Mouse (Mus musculus) forebrain, postnatal 0 days (tissue): Measurements from ENCODE around the gene Ralgps2. TPM values are rescaled to one million over a fixed set of nuclear protein-coding genes. Genes with fewer than 3 reads are reported as not detected.

Source experiments
- ATAC-seq: fragments of 200-750 bp; cut with Nextera tagmentation; 2 replicates; pipeline ENCODE4 v1.8.0; 2017; ENCODE audit warnings: mild to moderate bottlenecking, moderate library complexity
- DNase-seq: peaks from one replicate; pipeline ENCODE4 v3.0.0-alpha.2; 2015
- H3K27ac ChIP-seq: fragments of 300-500 bp; sonication (generic); 2 replicates; pipeline ENCODE4 v1.5.1; 2014; ENCODE audit warnings: low read depth, mild to moderate bottlenecking, antibody characterized with exemption, low read length, moderate library complexity, mixed read lengths
- H3K27me3 ChIP-seq: fragments of 300-500 bp; sonication (generic); 2 replicates; pipeline ENCODE4 v1.6.1; 2014; ENCODE audit warnings: mild to moderate bottlenecking, low read length, mixed read lengths; ENCODE audit not compliant: insufficient read depth
- H3K36me3 ChIP-seq: fragments of 300-500 bp; sonication (generic); 2 replicates; pipeline ENCODE4 v1.6.1; 2014; ENCODE audit warnings: mild to moderate bottlenecking, moderate library complexity; ENCODE audit not compliant: insufficient read depth
- H3K4me1 ChIP-seq: fragments of 300-500 bp; sonication (generic); 2 replicates; pipeline ENCODE4 v1.6.1; 2014; ENCODE audit warnings: antibody characterized with exemption; ENCODE audit not compliant: insufficient read depth
- H3K4me2 ChIP-seq: fragments of 300-500 bp; sonication (generic); 2 replicates; pipeline ENCODE4 v1.6.1; 2014; ENCODE audit warnings: low read depth, mild to moderate bottlenecking, moderate library complexity
- H3K4me3 ChIP-seq: fragments of 300-500 bp; sonication (generic); 2 replicates; pipeline ENCODE4 v1.5.1; 2014; ENCODE audit warnings: low read depth, low read length, mixed read lengths
- H3K9ac ChIP-seq: fragments of 300-500 bp; sonication (generic); 2 replicates; pipeline ENCODE4 v1.6.1; 2014; ENCODE audit warnings: mild to moderate bottlenecking
- H3K9me3 ChIP-seq: fragments of 300-500 bp; sonication (generic); 2 replicates; pipeline ENCODE4 v1.6.1; 2016; ENCODE audit warnings: low read length
- CTCF ChIP-seq: sonication (generic); IDR thresholded peaks from 2 replicates; pipeline ENCODE4 v1.5.1; 2016; ENCODE audit warnings: antibody characterized with exemption, control low read depth, low read depth
- WGBS: fragments of 180-500 bp; shearing (Covaris S2); extraction: QIAGEN DNeasy Blood & Tissue Kit; methylation state at CpG from one replicate; pipeline ENCODE4 v1.1.7; 2014; 5-methylcytosine and 5-hydroxymethylcytosine counted together
- polyA plus RNA-seq: library from polyadenylated mRNA; unstranded; fragments of >200 nt; fragmentation: Nextera tagmentation; extraction: Ambion mirVana; gene quantifications from 2 replicates; pipeline ENCODE4 v1.2.1, GENCODE M21; 2015
- total RNA-seq: library from RNA; depleted of rRNA; stranded (reverse); fragments of >200 nt; gene quantifications from 2 replicates; pipeline ENCODE4 v1.2.3, GENCODE M21; 2014

Gene Ralgps2
- total and polyA plus RNA-seq, 2 experiments from 2014 or later: 85.9 to 94.9 TPM

- Histone ChIP-seq H3K27ac (peak overlapping the region; percentile 35; the same call in 1 of the 2 replicates), H3K36me3 (no peaks in the 10 kb centered on the region), H3K27me3 (no peaks in the 10 kb centered on the region), H3K9me3 (no peaks in the 10 kb centered on the region), H3K9ac (no peak overlapping the region), H3K4me1 (peaks cover 6% of the 10 kb centered on the region), H3K4me3 (no peak overlapping the region), H3K4me2 (no peak overlapping the region)
- DNase-seq: no peak
- 32% methylated on average over 14 of the region's 14 CpGs for WGBS
- no peak for TF ChIP-seq CTCF
- peak; percentile 27; the same call in 1 of the 2 replicates for ATAC-seq
Measured at GRCm38 (mm10) chr1:156781971-156782850, 157.2 kb downstream of the Ralgps2 start.

GRCm38 (mm10) chr1:156781076-156781741 is 158.2 kb downstream of the Ralgps2 start:
- no peak for TF ChIP-seq CTCF
- Histone ChIP-seq H3K4me1 (peaks cover 6% of the 10 kb centered on the region), H3K4me2 (no peak overlapping the region; the same call in 1 of the 2 replicates)

GRCm38 (mm10) chr1:156780234-156781005 is 159.0 kb downstream of the Ralgps2 start:
- Histone ChIP-seq H3K27ac (no peak overlapping the region), H3K27me3 (no peaks in the 10 kb centered on the region), H3K9ac (no peak overlapping the region), H3K36me3 (no peaks in the 10 kb centered on the region), H3K4me2 (no peak overlapping the region), H3K4me3 (no peak overlapping the region), H3K9me3 (no peaks in the 10 kb centered on the region), H3K4me1 (peaks cover 6% of the 10 kb centered on the region)
- ATAC-seq (no peak), DNase-seq (peak; percentile 14)
- TF ChIP-seq CTCF: no peak
- 32% methylated on average over 16 of the region's 16 CpGs for WGBS

More at GRCm38 (mm10) chr1:156781076-156781741, 158.2 kb downstream of the Ralgps2 start:
- Histone ChIP-seq H3K4me3 (no peak overlapping the region), H3K9me3 (no peaks in the 10 kb centered on the region), H3K27me3 (no peaks in the 10 kb centered on the region), H3K27ac (peak overlapping the region; percentile 35; the same call in 1 of the 2 replicates), H3K9ac (no peak overlapping the region), H3K36me3 (no peaks in the 10 kb centered on the region)
- peak; percentile 64 for DNase-seq
- ATAC-seq: peak; percentile 55
- WGBS: 12% methylated on average over 12 of the region's 12 CpGs

GRCm38 (mm10) chr1:156779595-156779994 is 159.8 kb downstream of the Ralgps2 start:
- 12% methylated on average over 4 of the region's 4 CpGs for WGBS
- no peak for TF ChIP-seq CTCF
- Histone ChIP-seq H3K4me2 (no peak overlapping the region), H3K36me3 (no peaks in the 10 kb centered on the region), H3K27ac (no peak overlapping the region), H3K27me3 (no peaks in the 10 kb centered on the region), H3K9me3 (no peaks in the 10 kb centered on the region), H3K9ac (no peak overlapping the region), H3K4me3 (no peak overlapping the region), H3K4me1 (peaks cover 6% of the 10 kb centered on the region)
- DNase-seq (no peak), ATAC-seq (no peak)

GRCm38 (mm10) chr1:156778977-156779376 is 160.4 kb downstream of the Ralgps2 start:
- 38% methylated on average over 6 of the region's 6 CpGs for WGBS
- no peak for TF ChIP-seq CTCF
- ATAC-seq: no peak
- no peak overlapping the region for H3K4me3 ChIP-seq
- no peak overlapping the region for H3K9ac ChIP-seq
- no peak overlapping the region for H3K4me2 ChIP-seq
- no peak overlapping the region for H3K27ac ChIP-seq
- no peaks in the 10 kb centered on the region for H3K27me3 ChIP-seq
- H3K36me3 ChIP-seq: no peaks in the 10 kb centered on the region
- H3K9me3 ChIP-seq: no peaks in the 10 kb centered on the region
- peaks cover 6% of the 10 kb centered on the region for H3K4me1 ChIP-seq
- no peak for DNase-seq

- 86% methylated on average over 4 of the region's 4 CpGs for WGBS
- Histone ChIP-seq H3K4me2 (no peak overlapping the region), H3K27ac (no peak overlapping the region), H3K9me3 (no peaks in the 10 kb centered on the region), H3K4me3 (no peak overlapping the region), H3K36me3 (no peaks in the 10 kb centered on the region), H3K27me3 (no peaks in the 10 kb centered on the region), H3K9ac (no peak overlapping the region), H3K4me1 (peaks cover 6% of the 10 kb centered on the region)
- ATAC-seq: no peak
- DNase-seq: no peak
- no peak for TF ChIP-seq CTCF
Measured at GRCm38 (mm10) chr1:156777896-156778295, 161.5 kb downstream of the Ralgps2 start.
